Mouse (Mus musculus): ENCODE results near the gene Gm28372. TPM values are rescaled to one million over a fixed set of nuclear protein-coding genes. Genes with fewer than 3 reads are reported as not detected.

Gm28372 gene
- total and polyA plus RNA-seq, 3 experiments: 0.23 TPM; not detected in 2

- Histone ChIP-seq H3K4me2 (ENCODE audit: insufficient read depth, low read depth, poor library complexity, severe bottlenecking) (no peak overlapping the region), H3K27me3 (replicated peaks) (peaks cover 54% of the 10 kb centered on the region), H3K9ac (ENCODE audit: insufficient read depth, low read depth) (no peak overlapping the region), H3K9me3 (replicated peaks; ENCODE audit: low read length) (peaks cover 4% of the 10 kb centered on the region), H3K36me3 (replicated peaks in 1 of 2; ENCODE audit: control insufficient read depth in 1 of 2, insufficient read depth in 1 of 2, low read length in 1 of 2) (no peaks in the 10 kb centered on the region), H3K4me1 (ENCODE audit: control insufficient read depth in 1 of 2, insufficient read depth in 2 of 2) (no peaks in the 10 kb centered on the region), H3K27ac (ENCODE audit: insufficient read depth, low read depth) (no peak overlapping the region), H3K79me2 (replicated peaks; ENCODE audit: control insufficient read depth, extremely low read depth, insufficient read depth, poor library complexity, severe bottlenecking) (no peaks in the 10 kb centered on the region), H3K4me3 (replicated peaks in 1 of 3; ENCODE audit: low read depth in 2 of 3, low read length in 2 of 3, poor library complexity in 1 of 3) (no peak overlapping the region)
- no peak for TF ChIP-seq ELF1 (IDR thresholded peaks at IDR 0.05; ENCODE audit: low read depth, low read length)
- TF ChIP-seq GABPA (IDR thresholded peaks at IDR 0.05; ENCODE audit: insufficient replicate concordance, low read depth, low read length): no peak
- no peak for TF ChIP-seq ZMIZ1 (IDR thresholded peaks at IDR 0.05; ENCODE audit: low read depth, low read length)
- no peak for TF ChIP-seq POLR2AphosphoS2 (IDR thresholded peaks at IDR 0.05; ENCODE audit: low read depth, low read length)
- no peak for TF ChIP-seq MAZ (IDR thresholded peaks at IDR 0.05; ENCODE audit: low read depth, low read length)
- TF ChIP-seq RAD21 (IDR thresholded peaks at IDR 0.05; ENCODE audit: low read depth, low read length): no peak
- in situ Hi-C loops (cut with MboI; ENCODE audit: low pct_ligation_motif_present, low pct_unique_long_range_greater_than_20kb, low sequenced_read_pairs) (no loop called here), dilution Hi-C loops (cut with MboI; ENCODE audit: extremely low pct_ligation_motif_present, extremely low pct_unique_long_range_greater_than_20kb, low sequenced_read_pairs) (no loop called here)
- DNase-seq (ENCODE audit: extremely low read depth): no peak
Measured at GRCm38 (mm10) chr2:130374951-130375350, 30.1 kb upstream of the Gm28372 start.

GRCm38 (mm10) chr2:130383205-130383604 lies 21.8 kb upstream of the Gm28372 start:
- TF ChIP-seq ZNF384 (IDR thresholded peaks at IDR 0.05; ENCODE audit: low read depth, low read length) (no peak), USF1 (IDR thresholded peaks at IDR 0.05; ENCODE audit: low read depth, low read length) (no peak), USF2 (conservative IDR thresholded peaks at IDR 0.05; ENCODE audit: low read depth, low read length) (no peak), PAX5 (IDR thresholded peaks at IDR 0.05; ENCODE audit: low read length) (no peak), IRF4 (IDR thresholded peaks at IDR 0.05; ENCODE audit: low read depth, low read length) (no peak), SMC3 (IDR thresholded peaks at IDR 0.05; ENCODE audit: low read depth, low read length) (no peak), EP300 (IDR thresholded peaks at IDR 0.05; ENCODE audit: low read length) (no peak), CHD2 (IDR thresholded peaks at IDR 0.05; ENCODE audit: low read length) (no peak)
- no peaks in the 10 kb centered on the region for H3K4me1 ChIP-seq (ENCODE audit: control insufficient read depth in 1 of 2, insufficient read depth in 2 of 2)

DNA sequence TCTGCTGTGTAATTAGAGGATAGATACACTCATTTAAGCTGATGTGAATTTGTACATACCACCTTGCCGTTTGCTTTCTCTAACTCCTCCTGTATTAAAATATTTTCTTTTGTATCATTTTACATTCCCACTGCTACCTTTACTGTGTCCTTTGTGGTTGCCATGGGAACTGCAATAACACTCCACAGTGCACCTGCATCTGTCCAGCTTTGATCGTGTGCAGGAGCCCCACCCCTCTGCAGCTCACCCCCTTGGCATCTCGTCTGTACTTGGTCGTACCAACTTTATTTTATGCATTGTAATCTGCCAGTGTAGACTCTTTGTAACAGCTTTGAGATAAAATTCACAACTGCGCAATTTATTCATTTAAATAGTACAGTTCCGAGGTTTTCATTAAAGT lies 21.1 kb upstream of the Gm28372 start:
- Histone ChIP-seq H3K27me3 (replicated peaks) (peaks cover 18% of the 10 kb centered on the region), H3K9me3 (replicated peaks; ENCODE audit: low read length) (no peaks in the 10 kb centered on the region), H3K27ac (ENCODE audit: insufficient read depth, low read depth) (no peak overlapping the region), H3K79me2 (replicated peaks; ENCODE audit: control insufficient read depth, extremely low read depth, insufficient read depth, poor library complexity, severe bottlenecking) (no peaks in the 10 kb centered on the region), H3K4me1 (ENCODE audit: control insufficient read depth in 1 of 2, insufficient read depth in 2 of 2) (no peaks in the 10 kb centered on the region), H3K9ac (ENCODE audit: insufficient read depth, low read depth) (no peak overlapping the region), H3K4me3 (replicated peaks in 1 of 3; ENCODE audit: low read depth in 2 of 3, low read length in 2 of 3, poor library complexity in 1 of 3) (no peak overlapping the region), H3K36me3 (replicated peaks in 1 of 2; ENCODE audit: control insufficient read depth in 1 of 2, insufficient read depth in 1 of 2, low read length in 1 of 2) (no peaks in the 10 kb centered on the region), H3K4me2 (ENCODE audit: insufficient read depth, low read depth, poor library complexity, severe bottlenecking) (no peak overlapping the region)
- dilution Hi-C loops (cut with MboI; ENCODE audit: extremely low pct_ligation_motif_present, extremely low pct_unique_long_range_greater_than_20kb, low sequenced_read_pairs): no loop called here
- TF ChIP-seq MEF2A (IDR thresholded peaks at IDR 0.05; ENCODE audit: borderline replicate concordance, low read depth, low read length) (no peak), USF2 (conservative IDR thresholded peaks at IDR 0.05; ENCODE audit: low read depth, low read length) (no peak), SIN3A (IDR thresholded peaks at IDR 0.05; ENCODE audit: low read length) (no peak), ZMIZ1 (IDR thresholded peaks at IDR 0.05; ENCODE audit: low read depth, low read length) (no peak), JUN (IDR thresholded peaks at IDR 0.05; ENCODE audit: insufficient read depth, low read depth, low read length) (no peak), TBP (conservative IDR thresholded peaks at IDR 0.05; ENCODE audit: low read depth, low read length) (no peak), UBTF (IDR thresholded peaks at IDR 0.05; ENCODE audit: low read depth, low read length) (no peak)
- DNase-seq (ENCODE audit: extremely low read depth): no peak
- in situ Hi-C loops (cut with MboI; ENCODE audit: low pct_ligation_motif_present, low pct_unique_long_range_greater_than_20kb, low sequenced_read_pairs): no loop called here

More at GRCm38 (mm10) chr2:130383205-130383604, 21.8 kb upstream of the Gm28372 start:
- no peak for DNase-seq (ENCODE audit: extremely low read depth)
- in situ Hi-C loops (cut with MboI; ENCODE audit: low pct_ligation_motif_present, low pct_unique_long_range_greater_than_20kb, low sequenced_read_pairs): no loop called here
- no peak overlapping the region for H3K9ac ChIP-seq (ENCODE audit: insufficient read depth, low read depth)
- no peaks in the 10 kb centered on the region for H3K79me2 ChIP-seq (replicated peaks; ENCODE audit: control insufficient read depth, extremely low read depth, insufficient read depth, poor library complexity, severe bottlenecking)
- no peaks in the 10 kb centered on the region for H3K36me3 ChIP-seq (replicated peaks in 1 of 2; ENCODE audit: control insufficient read depth in 1 of 2, insufficient read depth in 1 of 2, low read length in 1 of 2)
- no peak overlapping the region for H3K4me2 ChIP-seq (ENCODE audit: insufficient read depth, low read depth, poor library complexity, severe bottlenecking)
- H3K27ac ChIP-seq (ENCODE audit: insufficient read depth, low read depth): no peak overlapping the region
- dilution Hi-C loops (cut with MboI; ENCODE audit: extremely low pct_ligation_motif_present, extremely low pct_unique_long_range_greater_than_20kb, low sequenced_read_pairs): no loop called here
- no peaks in the 10 kb centered on the region for H3K9me3 ChIP-seq (replicated peaks; ENCODE audit: low read length)
- H3K27me3 ChIP-seq (replicated peaks): peaks cover 21% of the 10 kb centered on the region
- no peak overlapping the region for H3K4me3 ChIP-seq (replicated peaks in 1 of 3; ENCODE audit: low read depth in 2 of 3, low read length in 2 of 3, poor library complexity in 1 of 3)

Data from CH12.LX (cell line).